Mouse (Mus musculus): ENCODE results near the gene Rmnd5b. TPM values are rescaled to one million over a fixed set of nuclear protein-coding genes. Genes with fewer than 3 reads are reported as not detected.

Gene Rmnd5b
- polyA plus RNA-seq, 1 experiment = 25.3 TPM

- TF ChIP-seq GATA1 (IDR thresholded peaks at IDR 0.05; ENCODE audit: low read length) = no peak
Measured at GRCm38 (mm10) chr11:51614256-51614655, 21.4 kb downstream of the Rmnd5b start.

GRCm38 (mm10) chr11:51609266-51609909 is 26.3 kb downstream of the Rmnd5b start:
- peak; percentile 4 for TF ChIP-seq GATA1 (IDR thresholded peaks at IDR 0.05; ENCODE audit: low read length)

- no peak for TF ChIP-seq GATA1 (IDR thresholded peaks at IDR 0.05; ENCODE audit: low read length)
Measured at GRCm38 (mm10) chr11:51607096-51607738, 28.5 kb downstream of the Rmnd5b start.

- no peak for TF ChIP-seq GATA1 (IDR thresholded peaks at IDR 0.05; ENCODE audit: low read length)
Measured at GRCm38 (mm10) chr11:51606447-51607095, 29.1 kb downstream of the Rmnd5b start, which contains the start of gene Hnrnpab. Hnrnpab (minus strand) TSS chr11:51606847.

GRCm38 (mm10) chr11:51605602-51606446 is 29.9 kb downstream of the Rmnd5b start:
- no peak for TF ChIP-seq GATA1 (IDR thresholded peaks at IDR 0.05; ENCODE audit: low read length)

GRCm38 (mm10) chr11:51602253-51602652 is 33.4 kb downstream of the Rmnd5b start:
- TF ChIP-seq GATA1 (IDR thresholded peaks at IDR 0.05; ENCODE audit: low read length) = no peak

- no peak for TF ChIP-seq GATA1 (IDR thresholded peaks at IDR 0.05; ENCODE audit: low read length)
Measured at GRCm38 (mm10) chr11:51597553-51597952, 38.1 kb downstream of the Rmnd5b start.

GRCm38 (mm10) chr11:51595459-51596083 is 40.1 kb downstream of the Rmnd5b start:
- no peak for TF ChIP-seq GATA1 (IDR thresholded peaks at IDR 0.05; ENCODE audit: low read length)

GRCm38 (mm10) chr11:51594715-51595350 is 40.9 kb downstream of the Rmnd5b start:
- no peak for TF ChIP-seq GATA1 (IDR thresholded peaks at IDR 0.05; ENCODE audit: low read length)

GRCm38 (mm10) chr11:51593849-51594248 is 41.8 kb downstream of the Rmnd5b start:
- TF ChIP-seq GATA1 (IDR thresholded peaks at IDR 0.05; ENCODE audit: low read length) = no peak

GRCm38 (mm10) chr11:51593368-51593767 is 42.3 kb downstream of the Rmnd5b start:
- TF ChIP-seq GATA1 (IDR thresholded peaks at IDR 0.05; ENCODE audit: low read length) = no peak

GRCm38 (mm10) chr11:51591915-51592314 is 43.8 kb downstream of the Rmnd5b start:
- TF ChIP-seq GATA1 (IDR thresholded peaks at IDR 0.05; ENCODE audit: low read length) = no peak

GRCm38 (mm10) chr11:51591168-51591567 is 44.5 kb downstream of the Rmnd5b start:
- no peak for TF ChIP-seq GATA1 (IDR thresholded peaks at IDR 0.05; ENCODE audit: low read length)

- no peak for TF ChIP-seq GATA1 (IDR thresholded peaks at IDR 0.05; ENCODE audit: low read length)
Measured at GRCm38 (mm10) chr11:51590002-51590401, 45.7 kb downstream of the Rmnd5b start.

GRCm38 (mm10) chr11:51588833-51589232 is 46.9 kb downstream of the Rmnd5b start:
- TF ChIP-seq GATA1 (IDR thresholded peaks at IDR 0.05; ENCODE audit: low read length) = no peak

Data from G1E-ER4 (cell line).